Mouse (Mus musculus) midbrain, postnatal 0 days (tissue): Measurements from ENCODE around the gene Dedd2. TPM values are rescaled to one million over a fixed set of nuclear protein-coding genes. Genes with fewer than 3 reads are reported as not detected.

ENCODE experiments used
- ATAC-seq: fragments of 200-750 bp; cut with Nextera tagmentation; 2 replicates; pipeline ENCODE4 v1.8.0; 2017; ENCODE audit warnings: moderate number of reproducible peaks, mild to moderate bottlenecking, moderate TSS enrichment, moderate library complexity; ENCODE audit not compliant: low FRiP score
- DNase-seq: peaks from one replicate; pipeline ENCODE4 v3.0.0-alpha.2; 2015; ENCODE audit warnings: low spot score
- H3K27ac ChIP-seq: fragments of 300-500 bp; sonication (generic); 2 replicates; pipeline ENCODE4 v1.5.1; 2014; ENCODE audit warnings: low read depth, mild to moderate bottlenecking, low read length, mixed read lengths
- H3K27me3 ChIP-seq: fragments of 300-500 bp; sonication (generic); 2 replicates; pipeline ENCODE4 v1.6.1; 2014; ENCODE audit warnings: low read length, control low read depth, mixed read lengths; ENCODE audit not compliant: insufficient read depth
- H3K36me3 ChIP-seq: fragments of 300-500 bp; sonication (generic); 2 replicates; pipeline ENCODE4 v1.6.1; 2014; ENCODE audit warnings: low read length, control low read depth, mixed read lengths; ENCODE audit not compliant: insufficient read depth
- H3K4me1 ChIP-seq: fragments of 300-500 bp; sonication (generic); 2 replicates; pipeline ENCODE4 v1.6.1; 2014; ENCODE audit warnings: mild to moderate bottlenecking, control low read depth, antibody characterized with exemption, low read length, mixed read lengths; ENCODE audit not compliant: insufficient read depth
- H3K4me2 ChIP-seq: fragments of 300-500 bp; sonication (generic); 2 replicates; pipeline ENCODE4 v1.6.1; 2014; ENCODE audit warnings: low read depth, mild to moderate bottlenecking, low read length, mixed read lengths; ENCODE audit not compliant: poor library complexity, severe bottlenecking
- H3K4me3 ChIP-seq: fragments of 300-500 bp; sonication (generic); 2 replicates; pipeline ENCODE4 v1.5.1; 2014; ENCODE audit warnings: low read depth, mild to moderate bottlenecking, low read length, moderate library complexity
- H3K9ac ChIP-seq: fragments of 300-500 bp; sonication (generic); replicated peaks from 2 replicates; pipeline ENCODE4 v1.6.1; 2014; ENCODE audit warnings: mild to moderate bottlenecking, low read length, moderate library complexity, mixed read lengths; ENCODE audit not compliant: poor library complexity, severe bottlenecking
- H3K9me3 ChIP-seq: fragments of 300-500 bp; sonication (generic); 2 replicates; pipeline ENCODE4 v1.6.1; 2016; ENCODE audit warnings: low read length, control low read depth
- CTCF ChIP-seq: IDR thresholded peaks from 2 replicates; pipeline ENCODE4 v1.5.1; 2016; ENCODE audit warnings: antibody characterized with exemption, mild to moderate bottlenecking
- WGBS: fragments of 180-500 bp; shearing (Covaris S2); extraction: QIAGEN DNeasy Blood & Tissue Kit; methylation state at CpG from one replicate; pipeline ENCODE4 v1.1.7; 2014; 5-methylcytosine and 5-hydroxymethylcytosine counted together
- polyA plus RNA-seq: library from polyadenylated mRNA; unstranded; fragments of >200 nt; fragmentation: Nextera tagmentation; extraction: Ambion mirVana; gene quantifications from 2 replicates; pipeline ENCODE4 v1.2.1, GENCODE M21; 2015
- total RNA-seq: library from RNA; depleted of rRNA; stranded (reverse); fragments of >200 nt; gene quantifications from 2 replicates; pipeline ENCODE4 v1.2.3, GENCODE M21; 2014

Gene Dedd2
- total and polyA plus RNA-seq, 2 experiments from 2014 or later = 17.7 to 27.8 TPM

DNA sequence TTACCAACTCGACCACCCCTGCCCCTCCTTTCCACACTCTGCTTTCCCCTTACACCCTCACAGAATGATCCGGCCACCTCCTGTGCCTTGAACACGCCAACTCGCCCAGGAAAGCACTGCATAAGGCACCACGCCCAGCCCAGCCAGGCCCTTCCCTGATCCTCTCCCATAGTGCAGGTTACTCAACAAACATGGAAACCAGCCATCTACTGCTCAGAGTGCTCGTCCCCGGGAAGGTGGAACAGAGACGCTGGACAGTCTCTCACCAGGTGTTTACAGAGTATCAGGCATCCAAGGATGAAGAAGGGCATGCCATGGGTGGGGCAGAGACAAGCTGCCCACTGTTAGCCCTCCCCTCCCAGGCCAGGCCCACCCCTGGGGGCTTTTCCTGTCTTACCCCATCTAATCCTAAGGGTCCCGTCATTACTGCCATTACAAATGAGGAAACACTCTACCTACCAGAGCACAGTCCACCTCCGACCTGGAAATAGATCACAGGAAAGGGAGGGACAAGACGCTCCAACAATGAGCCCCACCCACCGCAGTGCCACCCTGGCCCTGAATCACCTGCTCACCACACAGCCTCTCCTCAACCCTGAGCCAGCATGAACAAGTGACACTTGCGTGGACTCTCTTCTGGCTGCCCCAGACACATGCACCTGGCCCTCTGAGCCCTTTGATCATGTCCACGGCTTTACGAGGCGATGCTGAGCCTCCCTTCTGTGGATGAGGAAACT, 14.2 kb downstream of the Dedd2 start:
- Histone ChIP-seq H3K27me3 (no peaks in the 10 kb centered on the region), H3K9ac (no peak overlapping the region), H3K4me2 (no peak overlapping the region), H3K36me3 (peaks cover 76% of the 10 kb centered on the region), H3K4me3 (no peak overlapping the region), H3K9me3 (no peaks in the 10 kb centered on the region), H3K4me1 (no peaks in the 10 kb centered on the region), H3K27ac (no peak overlapping the region)
- DNase-seq (no peak), ATAC-seq (no peak)
- no peak for TF ChIP-seq CTCF
- 88% methylated on average over 16 of the region's 16 CpGs for WGBS

DNA sequence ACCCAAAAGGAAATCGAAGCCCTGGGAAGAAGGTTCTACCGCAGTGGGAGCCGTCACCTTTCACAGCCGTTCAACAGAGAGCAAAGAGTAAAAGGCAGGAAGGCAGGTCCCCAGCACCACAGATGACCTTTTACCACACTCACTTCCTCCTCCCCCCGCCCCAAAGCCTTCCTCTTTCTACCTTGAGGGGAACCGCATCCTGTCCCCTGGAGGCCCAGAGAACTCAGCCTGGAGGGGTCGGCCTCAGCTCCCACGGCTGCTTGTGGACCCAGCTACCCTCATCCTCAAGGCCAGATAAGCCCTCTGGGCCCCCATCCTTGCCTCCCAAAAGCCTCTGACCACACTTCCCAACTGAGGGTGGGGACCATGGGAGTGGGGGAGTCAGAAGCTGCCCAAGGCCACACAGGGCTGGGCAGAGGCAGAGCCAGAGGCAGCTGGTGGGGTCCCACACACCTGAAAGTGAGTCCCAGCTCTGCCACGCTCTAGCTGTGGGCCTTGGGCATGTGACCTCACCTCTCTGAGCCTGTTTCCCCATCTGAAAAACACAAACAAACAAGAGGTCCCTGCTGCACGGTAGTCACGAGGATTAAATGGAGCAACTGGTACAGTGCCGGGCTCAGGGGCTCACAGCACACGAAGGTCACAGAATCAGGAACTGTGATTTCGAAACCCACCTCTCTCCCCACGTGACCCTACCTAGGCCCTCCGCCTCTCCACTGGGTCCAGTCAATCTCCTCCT, 14.9 kb downstream of the Dedd2 start:
- no peak for DNase-seq
- no peak for TF ChIP-seq CTCF

DNA sequence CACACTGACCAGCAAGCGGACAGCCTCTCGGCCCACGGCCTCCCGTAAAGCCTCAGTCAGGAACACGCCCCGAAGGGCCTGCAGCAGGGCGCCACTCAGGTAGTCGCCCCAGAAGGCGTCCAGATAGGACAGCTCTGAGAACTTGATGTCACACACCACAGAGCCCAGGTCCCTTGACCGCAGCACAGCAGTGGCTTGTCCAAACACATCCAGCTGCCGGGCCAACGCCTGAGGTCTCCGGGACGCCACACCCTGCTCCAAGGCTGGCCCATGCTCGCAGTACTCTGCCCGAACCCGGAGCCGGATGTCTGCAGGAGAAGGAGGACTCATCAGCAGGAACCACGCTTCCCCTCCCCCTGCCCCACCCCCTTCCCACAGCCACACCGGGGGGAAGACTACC, 16.8 kb downstream of the Dedd2 start:
- no peak for DNase-seq
- Histone ChIP-seq H3K4me3 (no peak overlapping the region), H3K27me3 (no peaks in the 10 kb centered on the region), H3K27ac (no peak overlapping the region), H3K4me1 (no peaks in the 10 kb centered on the region), H3K4me2 (no peak overlapping the region), H3K9ac (no peak overlapping the region), H3K9me3 (no peaks in the 10 kb centered on the region), H3K36me3 (peaks cover 54% of the 10 kb centered on the region)
- no peak for ATAC-seq
- no peak for TF ChIP-seq CTCF
- WGBS = 94% methylated on average over 20 of the region's 20 CpGs

More for the DNA sequence above, 14.9 kb downstream of the Dedd2 start:
- no peaks in the 10 kb centered on the region for H3K9me3 ChIP-seq
- no peaks in the 10 kb centered on the region for H3K27me3 ChIP-seq
- no peak overlapping the region for H3K27ac ChIP-seq
- WGBS = 90% methylated on average over 16 of the region's 16 CpGs
- H3K4me2 ChIP-seq = no peak overlapping the region
- H3K4me3 ChIP-seq = no peak overlapping the region
- no peaks in the 10 kb centered on the region for H3K4me1 ChIP-seq
- H3K36me3 ChIP-seq = peaks cover 69% of the 10 kb centered on the region
- ATAC-seq = no peak
- no peak overlapping the region for H3K9ac ChIP-seq

DNA sequence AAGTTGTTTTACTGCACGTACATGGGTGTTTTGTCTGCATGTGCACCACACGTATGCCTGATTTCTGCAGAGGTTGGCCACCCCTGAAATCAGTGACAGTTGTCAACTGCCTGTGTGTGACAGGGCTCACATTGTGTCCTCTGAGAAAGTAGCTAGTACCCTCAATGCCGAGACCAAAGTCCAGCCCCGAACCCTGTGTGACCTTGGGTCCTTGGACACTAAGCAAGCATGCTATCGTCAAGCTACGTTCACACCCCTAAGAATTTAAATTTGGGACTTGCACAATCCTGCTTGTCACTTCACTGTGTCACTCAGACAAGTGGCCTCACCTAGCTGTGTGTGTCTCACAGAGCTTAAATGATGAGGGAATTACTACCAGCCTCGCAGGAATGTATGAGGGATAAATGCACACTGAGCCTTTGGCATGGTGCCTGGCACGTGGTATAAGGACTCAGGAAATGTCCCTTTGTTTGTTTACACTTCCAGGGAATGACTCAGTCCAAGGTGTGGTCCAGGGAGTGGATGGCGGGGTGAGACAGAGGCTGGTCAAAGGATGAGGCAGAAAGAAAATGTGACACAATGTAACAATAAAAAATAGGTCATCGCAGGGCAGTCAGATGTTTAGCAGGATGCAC, 22.9 kb downstream of the Dedd2 start:
- no peak overlapping the region for H3K4me2 ChIP-seq
- DNase-seq (no peak), ATAC-seq (no peak)
- TF ChIP-seq CTCF = no peak
- no peak overlapping the region for H3K9ac ChIP-seq
- no peak overlapping the region for H3K4me3 ChIP-seq
- peaks cover 14% of the 10 kb centered on the region for H3K36me3 ChIP-seq
- H3K27ac ChIP-seq = no peak overlapping the region
- WGBS = 72% methylated on average over 10 of the region's 10 CpGs
- H3K27me3 ChIP-seq = no peaks in the 10 kb centered on the region
- H3K4me1 ChIP-seq = no peaks in the 10 kb centered on the region
- H3K9me3 ChIP-seq = no peaks in the 10 kb centered on the region

DNA sequence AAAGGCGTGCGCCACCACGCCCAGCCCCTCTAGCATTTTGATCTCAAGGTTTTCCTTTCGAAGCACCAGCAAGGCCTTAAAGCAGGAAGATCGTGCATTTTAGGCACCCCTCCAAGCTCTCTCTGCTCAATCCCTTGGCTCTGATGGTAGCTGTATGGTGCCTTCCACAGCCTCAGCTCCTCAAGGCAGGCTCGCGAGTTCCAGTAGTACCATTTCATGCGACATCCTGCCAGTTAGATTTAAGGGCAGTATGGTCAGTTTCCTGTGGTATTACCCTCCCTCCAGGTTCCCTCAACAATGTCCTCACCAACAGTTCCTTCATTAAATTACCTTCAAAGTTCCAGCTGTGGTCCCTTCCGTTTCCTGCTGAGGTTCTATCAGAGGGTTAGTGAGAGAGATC, 24.3 kb downstream of the Dedd2 start:
- Histone ChIP-seq H3K36me3 (0 out of 2 replicates have a peak, but pooled peaks cover 3% of the 10 kb centered on the region), H3K4me1 (no peaks in the 10 kb centered on the region), H3K9me3 (no peaks in the 10 kb centered on the region), H3K9ac (no peak overlapping the region), H3K4me2 (no peak overlapping the region), H3K4me3 (no peak overlapping the region), H3K27me3 (no peaks in the 10 kb centered on the region), H3K27ac (no peak overlapping the region)
- ATAC-seq = no peak
- 85% methylated on average over 9 of the region's 9 CpGs for WGBS
- DNase-seq = no peak
- TF ChIP-seq CTCF = no peak

DNA sequence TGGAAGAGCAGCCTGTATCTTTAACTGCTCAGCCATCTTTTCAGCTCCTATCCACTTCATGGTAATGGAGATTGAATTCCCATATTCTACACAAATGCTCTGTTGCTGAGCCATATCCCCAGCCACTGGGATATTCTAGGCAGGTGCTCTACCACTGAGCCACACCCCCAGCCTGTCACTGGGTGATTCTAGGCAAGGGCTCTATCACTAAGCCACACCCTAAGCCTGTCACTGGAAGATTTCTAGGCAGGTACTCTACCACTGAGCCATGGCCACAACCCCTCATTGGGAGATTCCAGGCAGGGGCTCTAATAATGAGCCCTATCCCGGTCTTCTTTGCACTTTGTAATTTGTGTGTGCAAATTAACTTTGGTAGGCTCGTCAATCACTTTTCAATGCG, 25.3 kb downstream of the Dedd2 start:
- Histone ChIP-seq H3K9me3 (no peaks in the 10 kb centered on the region), H3K4me3 (no peak overlapping the region), H3K27ac (no peak overlapping the region), H3K27me3 (no peaks in the 10 kb centered on the region), H3K4me1 (no peaks in the 10 kb centered on the region), H3K4me2 (no peak overlapping the region), H3K9ac (no peak overlapping the region), H3K36me3 (0 out of 2 replicates have a peak, but pooled peaks cover 3% of the 10 kb centered on the region)
- ATAC-seq (no peak), DNase-seq (no peak)
- WGBS = 76% methylated on average over 3 of the region's 3 CpGs
- TF ChIP-seq CTCF = no peak
